Comparison of ENCODE assay signal across 17 mouse cellular contexts in the genomic region with DNA sequence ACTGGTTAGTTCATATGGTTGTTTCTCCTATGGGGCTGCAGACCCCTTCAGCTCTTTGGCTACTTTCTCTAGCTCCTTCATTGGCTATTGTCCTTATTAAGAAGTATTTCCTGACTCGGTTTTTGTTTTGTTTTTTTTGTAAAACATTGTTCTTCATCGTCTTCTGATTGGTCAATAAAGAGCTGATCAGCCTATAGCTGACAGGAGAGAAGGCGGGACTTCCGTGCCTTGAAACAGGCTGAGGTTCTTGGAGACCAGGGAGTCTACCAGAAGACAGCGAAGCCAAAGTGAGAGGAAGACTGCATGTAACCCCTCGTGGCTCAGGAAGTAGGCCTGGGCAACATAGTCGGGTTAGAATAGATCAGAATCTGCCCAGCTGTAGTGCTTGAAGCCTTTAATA. TPM values are rescaled to one million over a fixed set of nuclear protein-coding genes. Genes with fewer than 3 reads are reported as not detected.
"Had no signal": no experiment of that assay in that cellular context is flagged by ENCODE, and none has a peak within 500 bp of the region (broad histone marks: within the 10 kb centered on the region; RNA-seq: fewer than 3 reads in every experiment).

No protein-coding gene starts in this region.

- H3K9me3 ChIP-seq: limb, embryonic 13.5 days; midbrain, embryonic 13.5 days; neural tube, embryonic 15.5 days had no signal

- H3K4me1 ChIP-seq: midbrain, embryonic 13.5 days; neural tube, embryonic 15.5 days had no signal

- H3K4me2 ChIP-seq: limb, embryonic 13.5 days; midbrain, embryonic 13.5 days; neural tube, embryonic 15.5 days had no signal

- ATAC-seq: midbrain, embryonic 13.5 days had no signal

- H3K36me3 ChIP-seq: limb, embryonic 13.5 days; midbrain, embryonic 13.5 days; neural tube, embryonic 15.5 days had no signal

- H3K27ac ChIP-seq: kidney, postnatal 0 days; limb, embryonic 13.5 days; liver, embryonic 14.5 days; midbrain, embryonic 13.5 days; neural tube, embryonic 15.5 days had no signal

- H3K4me3 ChIP-seq: limb, embryonic 13.5 days; midbrain, embryonic 13.5 days; myocyte; neural tube, embryonic 15.5 days had no signal

- DNase-seq: kidney, postnatal 36 days; layer of hippocampus, adult 9-11 months; left cerebral cortex, postnatal 4 days; lung, adult 18-20 months; right cerebral cortex, adult 18-20 months; right cerebral cortex, postnatal 25 days; thymus, adult 18-20 months; thymus, postnatal 25 days had no signal

- H3K9ac ChIP-seq: limb, embryonic 13.5 days; liver, embryonic 14.5 days; midbrain, embryonic 13.5 days; neural tube, embryonic 15.5 days had no signal

- H3K27me3 ChIP-seq: limb, embryonic 13.5 days; midbrain, embryonic 13.5 days; neural tube, embryonic 15.5 days had no signal

RNA-seq across cellular contexts. Expression of a gene that starts 57.8 kb away (rescaled TPM):
- polyA plus RNA-seq: liver, adult 2 months; neural tube, embryonic 11.5 days; small intestine, adult 2 months had no signal
